Mouse (Mus musculus) R1 (cell line): ENCODE data around the gene Gm11168.
"Not testable (repeated sequence)": the region's sequence is repeated elsewhere in the genome, so short reads cannot be mapped to it uniquely, and the experiment has no call there.

Experiments
- DNase-seq: peaks from one replicate; pipeline ENCODE4 v3.0.0-alpha.2; 2018; ENCODE audit warnings: low read depth, low spot score

Gene Gm11168

GRCm38 (mm10) chr9:3024912-3025467 lies 21.8 kb downstream of the Gm11168 start, which contains the start of gene Gm10717:
Gene Gm10717, plus strand, starts transcription at chr9:3025417.
- DNase-seq = not testable (repeated sequence)

DNA sequence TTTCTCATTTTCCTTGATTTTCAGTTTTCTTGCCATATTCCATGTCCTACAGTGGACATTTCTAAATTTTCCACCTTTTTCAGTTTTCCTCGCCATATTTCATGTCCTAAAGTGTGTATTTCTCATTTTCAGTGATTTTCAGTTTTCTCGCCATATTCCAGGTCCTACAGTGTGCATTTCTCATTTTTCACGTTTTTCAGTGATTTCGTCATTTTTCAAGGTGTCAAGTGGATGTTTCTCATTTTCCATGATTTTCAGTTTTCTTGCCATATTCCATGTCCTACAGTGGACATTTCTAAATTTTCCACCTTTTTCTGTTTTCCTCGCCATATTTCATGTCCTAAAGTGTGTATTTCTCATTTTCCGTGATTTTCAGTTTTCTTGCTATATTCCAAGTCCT lies 22.5 kb downstream of the Gm11168 start:
- DNase-seq = not testable (repeated sequence)

- not testable (repeated sequence) for DNase-seq
These were observed 23.0 kb downstream of the Gm11168 start for GRCm38 (mm10) chr9:3026136-3026535.

DNA sequence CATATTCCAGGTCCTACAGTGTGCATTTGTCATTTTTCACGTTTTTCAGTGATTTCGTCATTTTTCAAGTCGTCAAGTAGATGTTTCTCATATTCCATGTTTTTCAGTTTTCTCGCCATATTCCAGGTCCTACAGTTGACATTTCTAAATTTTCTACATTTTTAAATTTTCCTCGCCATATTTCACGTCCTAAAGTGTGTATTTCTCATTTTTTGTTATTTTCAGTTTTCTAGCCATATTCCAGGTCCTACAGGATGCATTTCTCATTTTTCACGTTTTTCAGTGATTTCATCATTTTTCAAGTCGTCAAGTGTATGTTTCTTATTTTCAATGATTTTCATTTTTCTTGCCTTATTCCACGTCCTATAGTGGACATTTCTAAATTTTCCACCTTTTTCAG lies 23.6 kb downstream of the Gm11168 start:
- not testable (repeated sequence) for DNase-seq

- peak; percentile 76 for DNase-seq
These were observed 24.1 kb downstream of the Gm11168 start for GRCm38 (mm10) chr9:3027200-3027599.

DNA sequence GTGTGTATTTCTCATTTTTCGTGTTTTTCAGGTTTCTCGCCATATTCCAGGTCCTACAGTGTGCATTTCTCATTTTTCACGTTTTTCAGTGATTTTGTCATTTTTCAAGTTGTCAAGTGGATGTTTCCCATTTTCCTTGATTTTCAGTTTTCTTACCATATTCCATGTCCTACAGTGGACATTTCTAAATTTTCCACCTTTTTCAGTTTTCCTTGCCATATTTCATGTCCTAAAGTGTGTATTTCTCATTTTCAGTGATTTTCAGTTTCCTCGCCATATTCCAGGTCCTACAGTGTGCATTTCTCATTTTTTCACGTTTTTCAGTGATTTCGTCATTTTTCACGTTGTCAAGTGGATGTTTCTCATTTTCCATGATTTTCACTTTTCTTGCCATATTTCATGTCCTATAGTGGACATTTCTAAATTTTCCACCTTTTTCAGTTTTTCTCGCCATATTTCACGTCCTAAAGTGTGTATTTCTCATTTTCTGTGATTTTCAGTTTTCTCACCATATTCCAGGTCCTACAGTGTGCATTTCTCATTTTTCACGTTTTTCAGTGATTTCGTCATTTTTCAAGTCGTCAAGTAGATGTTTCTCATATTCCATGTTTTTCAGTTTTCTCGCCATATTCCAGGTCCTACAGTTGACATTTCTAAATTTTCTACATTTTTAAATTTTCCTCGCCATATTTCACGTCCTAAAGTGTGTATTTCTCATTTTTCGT lies 26.3 kb downstream of the Gm11168 start:
- DNase-seq = not testable (repeated sequence)

GRCm38 (mm10) chr9:3030677-3031318 lies 27.7 kb downstream of the Gm11168 start:
- DNase-seq = peak; percentile 96

DNA sequence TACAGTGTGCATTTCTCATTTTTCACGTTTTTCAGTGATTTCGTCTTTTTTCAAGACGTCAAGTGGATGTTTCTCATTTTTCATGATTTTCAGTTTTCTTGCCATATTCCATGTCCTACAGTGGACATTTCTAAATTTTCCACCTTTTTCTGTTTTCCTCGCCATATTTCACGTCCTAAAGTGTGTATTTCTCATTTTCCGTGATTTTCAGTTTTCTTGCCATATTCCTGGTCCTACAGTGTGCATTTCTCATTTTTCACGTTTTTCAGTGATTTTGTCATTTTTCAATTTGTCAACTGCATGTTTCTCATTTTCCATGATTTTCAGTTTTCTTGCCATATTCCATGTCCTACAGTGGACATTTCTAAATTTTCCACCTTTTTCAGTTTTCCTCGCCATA lies 31.2 kb downstream of the Gm11168 start, which contains the start of gene Gm17535:
TSS of gene Gm17535 (plus strand) at position 301 of the 400 bp plus-strand sequence.
- not testable (repeated sequence) for DNase-seq

- not testable (repeated sequence) for DNase-seq
These were observed 33.4 kb downstream of the Gm11168 start, which contains the start of gene Gm10715 for GRCm38 (mm10) chr9:3036577-3036976. Gene Gm10715, plus strand, starts transcription at chr9:3036877.

DNA sequence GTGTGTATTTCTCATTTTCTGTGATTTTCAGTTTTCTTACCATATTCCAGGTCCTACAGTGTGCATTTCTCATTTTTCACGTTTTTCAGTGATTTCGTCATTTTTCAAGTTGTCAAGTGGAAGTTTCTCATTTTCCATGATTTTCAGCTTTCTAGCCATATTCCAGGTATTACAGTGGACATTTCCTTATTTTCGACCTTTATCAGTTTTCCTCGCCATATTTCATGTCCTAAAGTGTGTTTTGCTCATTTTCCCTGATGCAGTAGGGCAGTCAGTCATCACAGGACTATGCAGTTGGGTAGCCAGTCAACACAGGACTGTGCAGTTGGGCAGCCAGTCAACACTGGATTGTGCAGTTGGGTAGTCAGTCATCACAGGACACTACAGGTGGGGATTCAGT lies 35.0 kb downstream of the Gm11168 start:
- DNase-seq = peak; percentile 33
